Mouse (Mus musculus): ENCODE results near the gene Olfr1423.
A peak's percentile ranks its signal among the peaks of the same experiment; 100 is the strongest.
"Not testable (repeated sequence)": the region's sequence is repeated elsewhere in the genome, so short reads cannot be mapped to it uniquely, and the experiment has no call there.

Gene Olfr1423

GRCm38 (mm10) chr19:12041217-12041616 is at the start of gene Olfr1423:
TSS of gene Olfr1423 (minus strand) at chr19:12041317.
- DNase-seq (ENCODE audit: low spot score), result no peak

DNA sequence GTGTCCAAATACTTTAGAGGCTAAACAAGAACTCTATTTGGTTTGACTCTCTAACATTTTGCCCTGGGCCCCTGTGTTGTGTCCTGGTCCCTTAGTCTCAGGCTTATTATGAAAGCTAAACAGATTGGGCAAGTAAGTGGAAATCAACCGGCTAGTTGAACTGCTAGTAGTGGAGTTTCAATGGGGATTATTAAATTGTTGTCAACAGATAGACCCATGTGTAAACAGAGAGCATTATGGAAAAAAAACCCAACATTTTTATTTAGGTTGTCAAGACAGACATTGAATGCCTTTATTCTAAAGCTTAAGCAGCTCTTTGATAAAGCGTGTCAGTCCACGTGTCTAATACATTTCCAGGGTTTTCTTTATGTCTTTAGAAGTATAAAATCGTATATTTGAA is 36.5 kb upstream of the Olfr1423 start, which contains the start of gene Olfr1425:
Gene Olfr1425 (minus strand): TSS at position 101 of the 400 bp plus-strand sequence.
- not testable (repeated sequence) for DNase-seq (ENCODE audit: low spot score)

GRCm38 (mm10) chr19:12069546-12069945 is 28.4 kb upstream of the Olfr1423 start:
- not testable (repeated sequence) for DNase-seq (ENCODE audit: low spot score)

DNA sequence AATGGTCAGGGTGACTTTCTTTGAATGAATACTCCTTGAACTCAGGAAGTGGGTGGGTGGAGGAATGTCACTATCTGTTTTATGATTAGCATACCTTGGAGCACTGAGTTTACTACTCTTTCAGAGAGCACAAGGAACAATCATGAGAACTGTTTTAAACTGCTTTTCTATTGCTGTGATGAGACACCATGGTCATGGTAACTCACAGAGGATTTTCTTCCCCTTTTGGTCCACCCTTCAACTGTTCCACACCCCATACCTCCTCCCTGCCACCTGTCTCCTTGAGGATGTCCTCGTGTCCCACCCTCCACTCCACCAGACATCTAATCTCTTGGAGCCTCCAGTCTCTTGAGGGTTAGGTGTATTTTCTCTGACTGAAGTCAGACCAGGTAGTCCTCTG is 26.7 kb upstream of the Olfr1423 start:
- DNase-seq (ENCODE audit: low spot score), result not testable (repeated sequence)

DNA sequence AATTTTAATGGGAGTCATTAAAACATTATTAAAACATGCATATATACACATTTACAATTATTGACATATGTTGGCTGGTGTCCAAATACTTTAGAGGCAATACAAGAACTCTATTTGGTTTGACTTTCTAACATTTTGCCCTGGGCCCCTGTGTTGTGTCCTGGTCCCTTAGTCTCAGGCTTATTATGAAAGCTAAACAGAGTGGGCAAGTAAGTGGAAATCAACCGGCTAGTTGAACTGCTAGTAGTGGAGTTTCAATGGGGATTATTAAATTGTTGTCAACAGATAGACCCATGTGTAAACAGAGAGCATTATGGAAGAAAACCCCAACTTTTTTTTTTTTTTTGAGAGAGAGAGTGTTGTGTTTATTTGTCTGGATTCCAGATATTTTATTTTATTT is 21.5 kb upstream of the Olfr1423 start, which contains the start of gene Olfr1424:
Gene Olfr1424 (minus strand): TSS at position 101 of the 400 bp plus-strand sequence.
- DNase-seq (ENCODE audit: low spot score), result not testable (repeated sequence)

DNA sequence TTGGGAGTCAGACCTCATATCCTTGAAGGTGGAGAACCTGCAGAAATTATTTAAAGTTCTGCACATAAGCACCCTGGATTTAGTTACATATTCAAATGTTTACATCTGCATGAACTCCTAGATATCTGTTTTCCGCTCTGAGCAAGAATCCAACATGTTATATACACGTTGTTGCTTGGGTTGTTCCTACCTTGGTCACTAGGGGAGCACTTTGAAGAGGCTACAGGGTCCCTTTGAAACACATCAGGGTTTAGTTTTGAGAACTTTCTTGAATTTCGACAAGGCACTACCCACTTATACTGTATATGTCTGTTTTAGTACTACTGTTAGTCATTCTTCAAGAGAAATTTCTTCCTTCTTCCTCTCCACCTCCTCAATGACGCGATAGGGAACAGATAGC is 2.0 kb upstream of the Olfr1423 start:
- DNase-seq (ENCODE audit: low spot score), result no peak

- DNase-seq (ENCODE audit: low spot score), result no peak
Observed at GRCm38 (mm10) chr19:12037727-12038126, 3.4 kb downstream of the Olfr1423 start.

- DNase-seq (ENCODE audit: low spot score), result no peak
Observed at GRCm38 (mm10) chr19:12026606-12027005, 14.5 kb downstream of the Olfr1423 start.

DNA sequence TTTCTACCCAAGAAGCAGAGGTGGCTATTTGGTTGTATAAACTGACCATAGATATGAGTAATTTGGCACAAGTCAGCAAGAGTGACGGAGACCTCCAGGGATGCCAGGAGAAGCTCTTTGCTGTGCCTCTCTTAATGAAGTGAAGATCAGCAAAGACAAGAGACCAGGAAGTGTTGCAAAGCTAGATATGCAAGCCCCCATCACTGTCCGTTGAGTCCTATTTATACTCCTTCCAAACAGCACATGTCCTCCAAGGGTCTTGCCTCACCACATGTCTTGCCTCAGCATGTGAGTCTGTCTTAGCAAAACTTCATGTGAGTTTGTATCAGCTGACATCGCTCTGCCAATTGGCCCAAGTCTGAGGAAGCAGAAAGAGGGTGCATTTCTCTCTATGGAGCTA is 15.8 kb downstream of the Olfr1423 start:
- no peak for DNase-seq (ENCODE audit: low spot score)

DNA sequence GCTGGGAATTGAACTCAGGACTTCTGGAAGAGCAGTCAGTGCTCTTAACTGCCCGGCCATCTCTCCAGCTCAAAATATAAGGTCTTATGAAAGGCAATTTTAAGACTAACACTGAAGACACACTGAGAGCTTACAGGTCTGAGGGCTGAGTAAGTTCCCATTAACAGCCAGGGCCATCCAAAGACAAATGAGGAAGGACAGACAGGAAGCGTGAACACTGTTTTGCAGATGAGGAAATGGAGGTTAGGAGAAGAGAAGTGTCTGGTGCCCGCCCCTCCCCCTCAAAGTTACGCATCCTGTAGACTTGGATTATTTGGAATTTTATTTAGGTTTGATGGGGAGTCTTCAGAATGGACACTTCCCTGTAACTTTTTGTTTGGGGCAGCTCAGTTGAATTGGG is 17.0 kb downstream of the Olfr1423 start:
- DNase-seq (ENCODE audit: low spot score), result no peak

- DNase-seq (ENCODE audit: low spot score), result no peak
Observed at GRCm38 (mm10) chr19:12016192-12016591, 24.9 kb downstream of the Olfr1423 start.

GRCm38 (mm10) chr19:12015708-12016107 is 25.4 kb downstream of the Olfr1423 start:
- no peak for DNase-seq (ENCODE audit: low spot score)

- peak; percentile 34 for DNase-seq (ENCODE audit: low spot score)
Observed at GRCm38 (mm10) chr19:12013228-12013627, 27.9 kb downstream of the Olfr1423 start.

DNA sequence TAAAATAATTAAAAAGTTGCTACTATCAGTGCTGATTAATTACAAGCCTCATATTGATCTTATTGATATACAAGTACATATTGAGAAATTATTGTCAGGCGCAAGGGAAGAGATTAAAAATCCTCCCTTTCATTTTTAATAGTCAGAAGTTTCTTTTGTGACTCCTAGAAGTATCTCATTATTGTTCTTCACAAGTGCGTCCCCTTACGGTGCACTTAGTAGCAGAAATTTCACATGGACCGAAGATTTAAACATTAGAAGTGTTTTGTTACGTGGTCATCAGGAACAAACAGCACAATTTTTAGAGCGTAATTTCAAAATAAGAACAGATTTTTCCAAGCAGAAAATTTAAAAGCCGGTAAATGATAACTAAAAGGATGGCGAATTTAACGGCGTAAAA is 28.5 kb downstream of the Olfr1423 start:
- no peak for DNase-seq (ENCODE audit: low spot score)

DNA sequence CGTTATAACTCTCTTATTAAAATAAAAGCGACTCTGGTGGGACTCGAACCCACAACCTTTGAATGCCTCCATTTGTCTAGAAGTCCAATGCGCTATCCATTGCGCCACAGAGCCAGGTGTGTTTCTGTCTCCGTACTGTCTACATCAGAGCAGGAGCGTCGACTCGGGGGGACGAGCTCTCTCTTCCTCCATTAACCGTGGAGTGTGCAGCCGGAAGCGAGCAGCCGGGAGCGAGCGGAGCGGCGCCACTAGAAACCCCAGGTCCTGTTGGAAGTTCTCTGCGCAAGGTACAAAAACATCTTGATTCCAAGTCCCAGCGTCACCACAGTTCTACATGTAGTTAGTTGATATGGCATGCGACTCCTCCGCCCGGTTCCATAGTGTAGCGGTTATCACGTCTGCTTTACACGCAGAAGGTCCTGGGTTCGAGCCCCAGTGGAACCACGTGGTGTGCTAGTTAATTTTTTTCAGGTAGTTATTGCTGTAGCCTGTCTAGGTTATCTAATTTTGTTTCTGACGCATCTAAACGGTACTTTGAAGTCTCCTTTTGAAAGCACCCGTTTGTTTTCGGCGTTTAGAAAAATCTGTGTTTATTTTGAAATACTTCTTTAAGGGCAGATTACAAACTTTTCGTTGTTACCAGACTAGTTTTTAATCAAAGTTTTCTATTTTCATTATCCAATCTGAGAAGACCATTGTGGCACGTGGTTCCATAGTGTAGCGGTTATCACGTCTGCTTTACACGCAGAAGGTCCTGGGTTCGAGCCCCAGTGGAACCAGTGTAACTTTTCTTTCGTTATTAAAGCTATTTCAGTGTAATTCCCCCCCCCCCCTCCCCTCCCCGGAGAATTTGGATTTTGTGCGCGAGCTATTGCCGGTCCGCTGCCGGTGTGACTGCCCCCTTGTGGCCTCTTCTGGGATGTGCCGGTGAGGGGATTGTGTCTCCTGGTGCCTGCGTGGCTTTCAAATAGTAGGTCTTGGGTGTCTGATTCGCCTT is 29.3 kb downstream of the Olfr1423 start:
- DNase-seq (ENCODE audit: low spot score), result peak; percentile 84

DNA sequence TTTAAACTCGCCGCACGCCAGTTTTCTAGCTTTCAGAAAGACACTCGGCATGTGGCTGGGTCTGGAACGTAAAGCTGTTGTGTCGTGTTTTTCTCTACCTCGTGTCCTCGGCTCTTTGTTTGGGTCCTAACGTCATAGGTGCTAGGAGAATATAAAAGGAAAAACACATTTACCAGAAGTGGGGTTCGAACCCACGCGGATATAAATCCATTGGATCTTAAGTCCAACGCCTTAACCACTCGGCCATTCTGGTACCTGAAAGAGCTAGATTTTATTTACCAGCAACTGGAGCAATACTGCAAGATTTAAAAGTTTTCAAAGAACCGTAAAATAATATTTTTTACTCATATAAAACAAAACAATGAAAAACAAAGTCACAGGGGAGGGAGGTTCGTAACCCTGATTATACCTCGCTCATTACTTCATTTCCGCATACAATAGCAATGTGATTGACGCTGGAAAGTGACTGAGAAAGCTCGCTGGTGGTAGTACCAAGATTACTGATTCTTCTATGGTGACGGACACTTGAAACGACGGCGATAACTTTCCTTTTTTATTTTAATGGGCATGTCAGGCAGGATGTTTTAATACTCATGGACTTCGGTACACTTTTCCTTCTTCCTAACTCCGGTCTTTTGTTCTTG is 30.1 kb downstream of the Olfr1423 start:
- DNase-seq (ENCODE audit: low spot score), result peak; percentile 54

GRCm38 (mm10) chr19:12010281-12010771 is 30.8 kb downstream of the Olfr1423 start:
- peak; percentile 44 for DNase-seq (ENCODE audit: low spot score)

DNA sequence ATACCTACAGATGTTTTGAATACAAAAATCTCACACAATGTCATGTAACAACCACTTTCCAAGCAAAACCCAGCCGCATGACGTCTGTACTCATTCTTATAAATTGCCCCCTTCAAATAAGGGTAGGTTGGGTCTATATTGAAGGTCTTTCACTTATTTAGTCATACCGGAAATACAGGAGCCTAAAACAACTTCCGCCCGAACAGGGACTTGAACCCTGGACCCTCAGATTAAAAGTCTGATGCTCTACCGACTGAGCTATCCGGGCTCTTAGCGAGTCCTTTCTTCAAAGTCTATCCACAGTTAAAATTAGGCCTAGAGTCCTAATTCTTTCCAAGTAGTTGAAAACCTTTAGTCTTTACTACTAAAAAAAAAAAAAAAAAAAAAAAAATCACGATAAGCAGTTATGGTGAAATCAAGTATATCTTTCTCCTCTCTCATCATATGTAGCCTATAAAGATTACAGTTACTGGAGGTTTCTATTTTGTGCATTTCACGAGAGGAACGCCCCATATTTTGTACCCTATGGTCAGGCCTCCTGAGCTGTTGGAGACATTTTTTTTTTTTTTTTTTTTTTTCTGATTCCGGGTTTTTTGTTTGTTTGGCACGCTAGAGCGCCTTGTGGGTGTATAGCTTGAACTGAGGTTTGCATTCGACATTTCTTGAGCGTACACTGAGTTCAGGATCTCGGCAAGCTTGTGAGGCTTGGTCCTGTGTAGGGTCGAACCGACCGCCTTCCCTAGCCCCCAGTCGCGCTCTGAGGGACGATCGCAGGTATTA is 31.4 kb downstream of the Olfr1423 start:
- peak; percentile 67 for DNase-seq (ENCODE audit: low spot score)

GRCm38 (mm10) chr19:12008410-12009380 is 32.4 kb downstream of the Olfr1423 start:
- DNase-seq (ENCODE audit: low spot score), result no peak

DNA sequence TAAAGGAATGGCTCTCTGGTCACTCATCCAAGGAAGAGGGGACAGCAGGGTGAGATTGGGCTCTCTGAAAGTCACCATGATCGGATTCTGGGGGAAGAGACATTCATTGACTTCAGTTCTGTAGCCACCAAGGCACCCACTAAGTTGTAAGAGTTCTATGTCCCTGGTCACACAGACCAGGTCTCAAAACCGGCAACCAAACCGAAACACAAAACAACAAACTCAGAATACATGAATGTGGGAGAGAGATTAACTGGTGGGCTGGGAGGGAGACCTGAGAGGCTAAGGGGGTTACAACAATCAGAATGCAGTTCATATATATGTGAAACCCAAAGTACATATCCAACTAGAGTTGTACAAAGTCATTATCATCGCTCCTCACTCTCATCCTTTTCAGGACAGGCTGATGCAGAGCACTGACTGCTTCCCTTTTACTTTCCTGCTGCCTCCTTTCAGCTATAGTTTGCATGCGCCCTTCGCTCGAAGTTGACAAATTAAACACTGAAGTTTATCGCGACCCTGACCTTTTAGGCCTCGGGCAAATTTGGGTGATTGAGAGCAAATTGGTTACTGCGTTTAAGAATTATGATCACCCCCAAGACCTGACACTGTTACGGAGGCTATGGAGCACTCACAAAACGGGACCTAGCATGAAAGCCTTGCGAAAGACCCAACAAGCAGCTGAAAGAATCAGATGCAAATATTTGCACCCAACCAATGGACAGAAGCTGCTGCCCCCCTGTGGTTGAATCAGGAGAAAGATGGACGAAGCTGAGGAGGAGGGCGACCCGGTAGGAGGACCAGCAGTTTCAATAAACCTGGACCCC is 33.8 kb downstream of the Olfr1423 start:
- DNase-seq (ENCODE audit: low spot score), result peak; percentile 54

Data from spleen, adult 12 weeks (tissue).